In genomic region chr8:94199202-94199869, GRCm38 (mm10) we compare ENCODE assay signal across 8 mouse cellular contexts. TPM values are rescaled to one million over a fixed set of nuclear protein-coding genes. Genes with fewer than 3 reads are reported as not detected.
DNase-seq lines count a peak whose midpoint lies in the region; ATAC-seq and TF ChIP-seq lines count a peak whose summit lies in the region.

No protein-coding gene starts in this region.

- peak; percentile 89 for TF ChIP-seq CTCF in hindbrain, postnatal 0 days (IDR thresholded peaks at IDR 0.05; ENCODE audit: low read depth)
- peak; percentile 93 for TF ChIP-seq CTCF in midbrain, postnatal 0 days (IDR thresholded peaks at IDR 0.05)

- peak; percentile 71 for DNase-seq in ovary, postnatal 14 days (ENCODE audit: low spot score)
- no peak for DNase-seq in ovary, postnatal 36 days (ENCODE audit: low spot score)
- peak; percentile 91 for DNase-seq in brain, adult 2 months (ENCODE audit: low read depth, low spot score)
- peak; percentile 53 for DNase-seq in fibroblast of lung, adult 2 months (ENCODE audit: low read depth)
- peak; percentile 87 for DNase-seq in hindbrain, postnatal 0 days (ENCODE audit: low spot score)
- DNase-seq in liver = peak; percentile 71
- DNase-seq in midbrain, postnatal 0 days (ENCODE audit: low spot score) = peak; percentile 84
- peak; percentile 57 for DNase-seq in thymus, postnatal 14 days

- peak; percentile 68 for ATAC-seq in hindbrain, postnatal 0 days
- ATAC-seq in midbrain, postnatal 0 days (ENCODE audit: low FRiP score) = peak; percentile 65

- H3K4me3 ChIP-seq in hindbrain, postnatal 0 days (ENCODE audit: low read length) = no peak overlapping the region
- no peak overlapping the region for H3K4me3 ChIP-seq in midbrain, postnatal 0 days (ENCODE audit: low read depth, low read length)

- H3K9me3 ChIP-seq in hindbrain, postnatal 0 days (ENCODE audit: low read length) = no peaks in the 10 kb centered on the region
- H3K9me3 ChIP-seq in midbrain, postnatal 0 days (ENCODE audit: low read length) = no peaks in the 10 kb centered on the region

- peak overlapping the region; percentile 17; the same call in 1 of the 2 replicates for H3K4me2 ChIP-seq in hindbrain, postnatal 0 days (ENCODE audit: low read depth, low read length)
- no peak overlapping the region for H3K4me2 ChIP-seq in midbrain, postnatal 0 days (ENCODE audit: low read depth, low read length, poor library complexity, severe bottlenecking)

- no peaks in the 10 kb centered on the region for H3K4me1 ChIP-seq in hindbrain, postnatal 0 days (ENCODE audit: insufficient read depth, low read length)
- no peaks in the 10 kb centered on the region for H3K4me1 ChIP-seq in midbrain, postnatal 0 days (ENCODE audit: insufficient read depth, low read length)

- H3K9ac ChIP-seq in hindbrain, postnatal 0 days (replicated peaks; ENCODE audit: low read length) = no peak overlapping the region
- H3K9ac ChIP-seq in midbrain, postnatal 0 days (replicated peaks; ENCODE audit: low read length, poor library complexity, severe bottlenecking) = no peak overlapping the region

- H3K27me3 ChIP-seq in hindbrain, postnatal 0 days (ENCODE audit: insufficient read depth, low read length) = no peaks in the 10 kb centered on the region
- no peaks in the 10 kb centered on the region; the same call in 1 of the 2 replicates for H3K27me3 ChIP-seq in midbrain, postnatal 0 days (ENCODE audit: insufficient read depth, low read length)

- H3K27ac ChIP-seq in hindbrain, postnatal 0 days = no peak overlapping the region
- no peak overlapping the region for H3K27ac ChIP-seq in midbrain, postnatal 0 days (ENCODE audit: low read depth, low read length)

- WGBS in hindbrain, postnatal 0 days = 44% methylated on average over 10 of the region's 10 CpGs
- 41% methylated on average over 10 of the region's 10 CpGs for WGBS in midbrain, postnatal 0 days

- H3K36me3 ChIP-seq in hindbrain, postnatal 0 days (ENCODE audit: insufficient read depth, low read length) = no peaks in the 10 kb centered on the region
- no peaks in the 10 kb centered on the region for H3K36me3 ChIP-seq in midbrain, postnatal 0 days (ENCODE audit: insufficient read depth, low read length)

RNA-seq across cellular contexts. Expression of gene Nup93, which starts 15.0 kb away (rescaled TPM):
- total RNA-seq in hindbrain, postnatal 0 days (2014; rRNA removed) = 33.1 and 43.3 TPM in 2 replicates
- polyA plus RNA-seq in hindbrain, postnatal 0 days (2015; fragmentation: Nextera tagmentation; extraction: Ambion mirVana) = 42.3 and 44.8 TPM in 2 replicates
- 47.9 and 65.3 TPM in 2 replicates for total RNA-seq in midbrain, postnatal 0 days (2014; rRNA removed)
- polyA plus RNA-seq in midbrain, postnatal 0 days (2015; fragmentation: Nextera tagmentation; extraction: Ambion mirVana) = 38.4 and 39.9 TPM in 2 replicates

RNA-seq across cellular contexts. Expression of gene Mt1, which starts 20.5 kb away (rescaled TPM):
- total RNA-seq in hindbrain, postnatal 0 days (2014; rRNA removed) = 648 and 1,037 TPM in 2 replicates
- 742 and 847 TPM in 2 replicates for polyA plus RNA-seq in hindbrain, postnatal 0 days (2015; fragmentation: Nextera tagmentation; extraction: Ambion mirVana)
- 460 and 504 TPM in 2 replicates for total RNA-seq in midbrain, postnatal 0 days (2014; rRNA removed)
- 387 and 420 TPM in 2 replicates for polyA plus RNA-seq in midbrain, postnatal 0 days (2015; fragmentation: Nextera tagmentation; extraction: Ambion mirVana)

RNA-seq across cellular contexts. Expression of gene Mt2, which starts 26.9 kb away (rescaled TPM):
- total RNA-seq in hindbrain, postnatal 0 days (2014; rRNA removed) = 109 and 110 TPM in 2 replicates
- polyA plus RNA-seq in hindbrain, postnatal 0 days (2015; fragmentation: Nextera tagmentation; extraction: Ambion mirVana) = 202 and 239 TPM in 2 replicates
- 57.7 and 131 TPM in 2 replicates for total RNA-seq in midbrain, postnatal 0 days (2014; rRNA removed)
- 92.3 and 101 TPM in 2 replicates for polyA plus RNA-seq in midbrain, postnatal 0 days (2015; fragmentation: Nextera tagmentation; extraction: Ambion mirVana)

RNA-seq across cellular contexts. Expression of gene Mt3, which starts 46.9 kb away (rescaled TPM):
- total RNA-seq in hindbrain, postnatal 0 days (2014; rRNA removed) = 631 and 889 TPM in 2 replicates
- polyA plus RNA-seq in hindbrain, postnatal 0 days (2015; fragmentation: Nextera tagmentation; extraction: Ambion mirVana) = 445 and 458 TPM in 2 replicates
- 571 and 599 TPM in 2 replicates for total RNA-seq in midbrain, postnatal 0 days (2014; rRNA removed)
- polyA plus RNA-seq in midbrain, postnatal 0 days (2015; fragmentation: Nextera tagmentation; extraction: Ambion mirVana) = 314 and 354 TPM in 2 replicates
